Mouse (Mus musculus): Measurements from ENCODE around the gene Igf2bp1. TPM values are rescaled to one million over a fixed set of nuclear protein-coding genes. Genes with fewer than 3 reads are reported as not detected.
A peak's percentile ranks its signal among the peaks of the same experiment; 100 is the strongest.

Gene Igf2bp1
- total RNA-seq, 2 experiments from 2014 or later: not detected

GRCm38 (mm10) chr11:95911579-95911978, 94.2 kb downstream of the Igf2bp1 start:
- no peak for ATAC-seq (replicated peaks; ENCODE audit: low FRiP score, poor library complexity, severe bottlenecking)

- ATAC-seq (replicated peaks; ENCODE audit: low FRiP score, poor library complexity, severe bottlenecking): 0 out of 2 replicates have a peak, but pooled peaks have one; percentile 29
These were observed 97.8 kb downstream of the Igf2bp1 start for GRCm38 (mm10) chr11:95907805-95908524.

Other genes with a start within 250 kb of the Igf2bp1 start
- gene Phospho1, start 181.4 kb downstream of the Igf2bp1 start, total RNA-seq (2015; ENCODE audit: low replicate concordance): 71.9 and 86.1 TPM in 2 replicates
- 54.2 and 57.9 TPM in 2 replicates for gene Phospho1, start 181.4 kb downstream of the Igf2bp1 start, total RNA-seq (2017; ENCODE audit: low replicate concordance)
- 9.8 and 15.0 TPM in 2 replicates for gene Gngt2, start 168.7 kb downstream of the Igf2bp1 start, total RNA-seq (2015; ENCODE audit: low replicate concordance)
- gene Gngt2, start 168.7 kb downstream of the Igf2bp1 start, total RNA-seq (2017; ENCODE audit: low replicate concordance): 9.4 and 13.0 TPM in 2 replicates
- 4.8 and 6.7 TPM in 2 replicates for gene Abi3, start 163.5 kb downstream of the Igf2bp1 start, total RNA-seq (2015; ENCODE audit: low replicate concordance)
- 3.5 and 5.5 TPM in 2 replicates for gene Abi3, start 163.5 kb downstream of the Igf2bp1 start, total RNA-seq (2017; ENCODE audit: low replicate concordance)
- gene B4galnt2, start 91.0 kb downstream of the Igf2bp1 start, total RNA-seq (2015; ENCODE audit: low replicate concordance): not detected in 2 replicates
- not detected in 2 replicates for gene B4galnt2, start 91.0 kb downstream of the Igf2bp1 start, total RNA-seq (2017; ENCODE audit: low replicate concordance)
- gene Gip, start 18.6 kb upstream of the Igf2bp1 start, total RNA-seq (2015; ENCODE audit: low replicate concordance): not detected in 2 replicates
- gene Gip, start 18.6 kb upstream of the Igf2bp1 start, total RNA-seq (2017; ENCODE audit: low replicate concordance): not detected in 2 replicates
- gene Snf8, start 28.9 kb upstream of the Igf2bp1 start, total RNA-seq (2015; ENCODE audit: low replicate concordance): 25.7 and 27.9 TPM in 2 replicates
- gene Snf8, start 28.9 kb upstream of the Igf2bp1 start, total RNA-seq (2017; ENCODE audit: low replicate concordance): 11.3 and 37.1 TPM in 2 replicates
- gene Ube2z, start 59.4 kb upstream of the Igf2bp1 start, total RNA-seq (2015; ENCODE audit: low replicate concordance): 7.1 TPM in 2 replicates
- gene Ube2z, start 59.4 kb upstream of the Igf2bp1 start, total RNA-seq (2017; ENCODE audit: low replicate concordance): 9.2 and 10.3 TPM in 2 replicates
- gene Atp5g1, start 69.7 kb upstream of the Igf2bp1 start, total RNA-seq (2015; ENCODE audit: low replicate concordance): 127 and 128 TPM in 2 replicates
- gene Atp5g1, start 69.7 kb upstream of the Igf2bp1 start, total RNA-seq (2017; ENCODE audit: low replicate concordance): 4.8 and 21.7 TPM in 2 replicates
- gene Calcoco2, start 106.0 kb upstream of the Igf2bp1 start, total RNA-seq (2015; ENCODE audit: low replicate concordance): not detected in 2 replicates
- gene Calcoco2, start 106.0 kb upstream of the Igf2bp1 start, total RNA-seq (2017; ENCODE audit: low replicate concordance): 0.17 TPM in 1 of 2 replicates, not detected in the other
- gene Ttll6, start 127.8 kb upstream of the Igf2bp1 start, total RNA-seq (2015; ENCODE audit: low replicate concordance): not detected in 2 replicates
- gene Ttll6, start 127.8 kb upstream of the Igf2bp1 start, total RNA-seq (2017; ENCODE audit: low replicate concordance): not detected in 2 replicates
- gene Hoxb13, start 188.4 kb upstream of the Igf2bp1 start, total RNA-seq (2015; ENCODE audit: low replicate concordance): not detected in 2 replicates
- not detected in 2 replicates for gene Hoxb13, start 188.4 kb upstream of the Igf2bp1 start, total RNA-seq (2017; ENCODE audit: low replicate concordance)

Measured in erythroblast, adult 5-6 weeks (primary cell).